Mouse (Mus musculus) testis, adult 2 months (tissue): ENCODE data around the gene Frmd4a.

Experiments used
- CTCF ChIP-seq: fragments of 200-500 bp; IDR thresholded peaks from 2 replicates; pipeline ENCODE4 v1.5.1; 2012; ENCODE audit warnings: low read depth, mild to moderate bottlenecking, inconsistent platforms, low read length, moderate library complexity; ENCODE audit not compliant: control insufficient read depth, insufficient read depth, insufficient replicate concordance
- POLR2A ChIP-seq: fragments of 200-500 bp; IDR thresholded peaks from 2 replicates; pipeline ENCODE4 v1.6.1; 2012; ENCODE audit warnings: low read depth, mild to moderate bottlenecking, inconsistent platforms, low read length, moderate library complexity; ENCODE audit not compliant: control insufficient read depth

DNA sequence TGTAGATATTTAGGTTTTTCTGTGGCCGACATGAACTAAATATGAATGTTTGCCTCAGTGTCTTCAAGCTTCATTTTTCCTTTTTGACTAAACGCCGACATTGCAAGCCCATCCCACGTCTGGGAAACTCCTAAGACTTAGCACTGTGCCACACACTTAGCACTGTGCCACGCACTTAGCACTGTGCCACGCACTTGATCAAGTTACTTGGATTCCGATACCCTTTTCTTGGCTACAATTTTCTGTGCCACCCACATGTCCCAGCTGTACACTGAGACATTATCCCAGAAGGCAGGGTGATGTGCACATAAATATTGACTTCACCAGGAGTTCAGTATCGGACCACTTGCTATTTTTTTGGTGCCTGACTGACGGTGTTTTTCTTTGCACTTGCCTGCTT lies 482.4 kb downstream of the Frmd4a start:
- TF ChIP-seq CTCF, result no peak
- TF ChIP-seq POLR2A, result no peak
